Mouse (Mus musculus) heart, adult 2 months (tissue): Measurements from ENCODE around the gene Tnni3k.

Source experiments
- CTCF ChIP-seq: fragments of 200-600 bp; IDR thresholded peaks from 2 replicates; pipeline ENCODE4 v1.8.1; 2022; ENCODE audit warnings: antibody characterized with exemption, mild to moderate bottlenecking, moderate library complexity
- EP300 ChIP-seq: fragments of 200-500 bp; IDR thresholded peaks from 2 replicates; pipeline ENCODE4 v1.6.1; 2011; ENCODE audit warnings: low read depth, low read length, control low read depth; ENCODE audit not compliant: insufficient read depth
- POLR2A ChIP-seq: fragments of 200-500 bp; IDR thresholded peaks from 2 replicates; pipeline ENCODE4 v1.6.1; 2011; ENCODE audit warnings: mild to moderate bottlenecking, low read depth, low read length, control low read depth; ENCODE audit not compliant: insufficient read depth

- TF ChIP-seq CTCF (no peak), POLR2A (no peak), EP300 (no peak)
Measured at GRCm38 (mm10) chr3:154811833-154812232, 243.4 kb downstream of the Tnni3k start.
